Mouse (Mus musculus): ENCODE measurements around the gene Hrc. TPM values are rescaled to one million over a fixed set of nuclear protein-coding genes. Genes with fewer than 3 reads are reported as not detected.

The Hrc gene
- polyA plus RNA-seq (2012; rRNA removed), result 1.1 and 3.8 TPM in 2 replicates

DNA sequence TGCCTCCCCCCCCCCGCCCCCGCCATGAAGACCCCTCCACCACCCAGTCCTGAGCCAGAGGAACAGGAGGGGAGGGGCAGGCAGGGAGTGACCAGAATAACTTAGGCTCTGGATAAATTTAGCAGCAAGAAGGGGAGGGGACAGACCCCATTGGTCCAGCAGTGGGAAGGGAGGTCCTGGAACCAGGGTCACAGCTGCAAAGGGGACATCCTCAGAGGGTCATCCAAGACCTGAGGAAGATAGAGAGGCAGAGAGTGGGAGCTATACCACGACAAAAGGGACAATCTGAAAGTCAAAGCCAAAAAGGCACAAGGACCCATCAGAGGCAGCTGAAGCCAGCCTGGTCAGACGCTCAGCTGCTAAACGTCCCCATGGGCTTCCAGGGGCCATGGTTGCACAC is at the start of gene Hrc:
Gene Hrc, plus strand, starts transcription at position 235 of the 400 bp plus-strand sequence.

DNA sequence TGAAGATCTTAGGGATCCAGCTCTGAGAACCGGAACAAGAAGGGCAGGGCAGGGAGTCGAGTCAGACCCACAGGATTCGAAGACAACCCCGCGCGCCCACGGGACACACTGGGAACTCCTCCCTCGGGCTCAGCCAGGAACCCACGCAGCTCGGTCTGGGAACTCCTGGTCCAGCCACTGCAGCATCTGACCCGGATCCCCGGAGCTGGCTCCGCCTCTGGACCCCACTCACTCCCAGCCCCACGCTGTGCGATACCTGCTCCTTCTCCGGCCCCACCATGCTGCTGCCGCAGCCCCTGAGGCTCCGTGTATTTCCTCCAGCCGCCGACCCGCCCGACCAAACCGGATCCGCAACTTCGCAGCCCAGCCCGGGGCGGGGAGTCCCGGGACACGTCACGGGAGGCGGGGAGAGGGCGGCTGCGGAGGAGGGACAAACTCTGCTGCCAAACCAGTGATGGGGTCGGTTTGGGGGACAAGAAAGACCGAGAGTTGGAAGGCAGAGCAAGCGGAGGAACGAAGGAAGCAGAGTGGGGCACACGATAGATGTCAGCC is 1.6 kb upstream of the Hrc start, which contains the start of gene Trpm4:
Gene Trpm4, minus strand, starts transcription at position 350 of the 552 bp plus-strand sequence.

GRCm38 (mm10) chr7:45366652-45367019 is 31.5 kb downstream of the Hrc start, which contains the start of gene Ppfia3:
Gene Ppfia3, minus strand, starts transcription at chr7:45367019.

GRCm38 (mm10) chr7:45370475-45371311 is 35.6 kb downstream of the Hrc start, which contains the start of gene Lin7b:
Gene Lin7b, minus strand, starts transcription at chr7:45370583.

Other genes starting within 250 kb of the Hrc start
- 110 and 224 TPM in 2 replicates for gene Rcn3, start 243.1 kb upstream of the Hrc start, polyA plus RNA-seq (2012; rRNA removed)
- 15.9 and 27.0 TPM in 2 replicates for gene Fcgrt, start 231.4 kb upstream of the Hrc start, polyA plus RNA-seq (2012; rRNA removed)
- gene Rps11, start 210.9 kb upstream of the Hrc start, polyA plus RNA-seq (2012; rRNA removed), result 611 and 637 TPM in 2 replicates
- gene Rpl13a, start 206.5 kb upstream of the Hrc start, polyA plus RNA-seq (2012; rRNA removed), result 2,227 and 2,905 TPM in 2 replicates
- gene Gm45713, start 199.1 kb upstream of the Hrc start, polyA plus RNA-seq (2012; rRNA removed), result 0.25 TPM in 2 replicates
- 7.7 and 10.8 TPM in 2 replicates for gene Flt3l, start 198.9 kb upstream of the Hrc start, polyA plus RNA-seq (2012; rRNA removed)
- gene Pih1d1, start 181.0 kb upstream of the Hrc start, polyA plus RNA-seq (2012; rRNA removed), result 129 and 134 TPM in 2 replicates
- gene Aldh16a1, start 180.7 kb upstream of the Hrc start, polyA plus RNA-seq (2012; rRNA removed), result 31.8 and 33.0 TPM in 2 replicates
- gene Slc17a7, start 171.3 kb upstream of the Hrc start, polyA plus RNA-seq (2012; rRNA removed), result 12.2 and 25.0 TPM in 2 replicates
- 0.05 and 0.21 TPM in 2 replicates for gene Gfy, start 155.7 kb upstream of the Hrc start, polyA plus RNA-seq (2012; rRNA removed)
- 0.20 and 0.23 TPM in 2 replicates for gene Pth2, start 154.3 kb upstream of the Hrc start, polyA plus RNA-seq (2012; rRNA removed)
- 0.88 and 1.1 TPM in 2 replicates for gene Ccdc155, start 130.4 kb upstream of the Hrc start, polyA plus RNA-seq (2012; rRNA removed)
- 2.0 and 3.2 TPM in 2 replicates for gene Dkkl1, start 123.1 kb upstream of the Hrc start, polyA plus RNA-seq (2012; rRNA removed)
- gene Tead2, start 119.5 kb upstream of the Hrc start, polyA plus RNA-seq (2012; rRNA removed), result 257 and 271 TPM in 2 replicates
- 1.6 and 1.8 TPM in 2 replicates for gene Cd37, start 96.2 kb upstream of the Hrc start, polyA plus RNA-seq (2012; rRNA removed)
- 0.61 and 0.96 TPM in 2 replicates for gene Slc6a16, start 94.2 kb upstream of the Hrc start, polyA plus RNA-seq (2012; rRNA removed)
- gene Slc6a21, start 57.8 kb upstream of the Hrc start, polyA plus RNA-seq (2012; rRNA removed), result not detected in 2 replicates
- gene Trpm4, start 1.5 kb upstream of the Hrc start, polyA plus RNA-seq (2012; rRNA removed), result 16.8 and 23.9 TPM in 2 replicates
- gene Ppfia3, start 31.7 kb downstream of the Hrc start, polyA plus RNA-seq (2012; rRNA removed), result 44.2 and 45.9 TPM in 2 replicates
- gene Lin7b, start 35.3 kb downstream of the Hrc start, polyA plus RNA-seq (2012; rRNA removed), result 14.4 and 15.8 TPM in 2 replicates
- 864 and 911 TPM in 2 replicates for gene Snrnp70, start 60.5 kb downstream of the Hrc start, polyA plus RNA-seq (2012; rRNA removed)
- not detected in 2 replicates for gene Kcna7, start 70.4 kb downstream of the Hrc start, polyA plus RNA-seq (2012; rRNA removed)
- 0.10 and 0.91 TPM in 2 replicates for gene Ntf5, start 78.4 kb downstream of the Hrc start, polyA plus RNA-seq (2012; rRNA removed)
- 1.1 and 1.3 TPM in 2 replicates for gene Lhb, start 85.5 kb downstream of the Hrc start, polyA plus RNA-seq (2012; rRNA removed)
- gene Gys1, start 99.6 kb downstream of the Hrc start, polyA plus RNA-seq (2012; rRNA removed), result 22.6 and 27.0 TPM in 2 replicates
- 139 and 159 TPM in 2 replicates for gene Ruvbl2, start 102.8 kb downstream of the Hrc start, polyA plus RNA-seq (2012; rRNA removed)
- 1,642 and 1,691 TPM in 2 replicates for gene Ftl1, start 124.6 kb downstream of the Hrc start, polyA plus RNA-seq (2012; rRNA removed)
- gene Bax, start 131.6 kb downstream of the Hrc start, polyA plus RNA-seq (2012; rRNA removed), result 196 and 200 TPM in 2 replicates
- gene Tulp2, start 146.6 kb downstream of the Hrc start, polyA plus RNA-seq (2012; rRNA removed), result 0.12 and 0.45 TPM in 2 replicates
- gene Gm45808, start 151.5 kb downstream of the Hrc start, polyA plus RNA-seq (2012; rRNA removed), result 0.16 TPM in 1 of 2 replicates, not detected in the other
- gene Dhdh, start 153.5 kb downstream of the Hrc start, polyA plus RNA-seq (2012; rRNA removed), result 2.2 and 2.7 TPM in 2 replicates
- 104 and 148 TPM in 2 replicates for gene Nucb1, start 175.1 kb downstream of the Hrc start, polyA plus RNA-seq (2012; rRNA removed)
- 15.9 and 19.8 TPM in 2 replicates for gene Ppp1r15a, start 191.0 kb downstream of the Hrc start, polyA plus RNA-seq (2012; rRNA removed)
- gene Plekha4, start 191.0 kb downstream of the Hrc start, polyA plus RNA-seq (2012; rRNA removed), result 3.1 and 9.6 TPM in 2 replicates
- 0.33 and 0.73 TPM in 2 replicates for gene Hsd17b14, start 219.6 kb downstream of the Hrc start, polyA plus RNA-seq (2012; rRNA removed)
- gene Bcat2, start 234.9 kb downstream of the Hrc start, polyA plus RNA-seq (2012; rRNA removed), result 31.0 and 38.8 TPM in 2 replicates